Mouse (Mus musculus) Patski (cell line): ENCODE measurements at regions not wholly inside any gene's neighbourhood (a gene's known extent, or its start where the extent isn't known, plus 50 kb on each side); places are given as distances from the start of the nearest gene placed in this dataset.

Experiments
- ATAC-seq: fragments of 100-300 bp; one replicate; pipeline ENCODE4 v1.8.0; 2021
- CTCF ChIA-PET: fragments of 350-600 bp; sonication (Branson Sonifier 250); formaldehyde crosslinking; loops from one replicate; lab custom pipeline; 2022; ENCODE audit warnings: inconsistent platforms; lab: Charles Lee
- POLR2A ChIA-PET: fragments of 350-600 bp; sonication (Branson Sonifier 250); formaldehyde crosslinking; loops from one replicate; lab custom pipeline; 2022; ENCODE audit warnings: antibody characterized with exemption, inconsistent platforms; lab: Charles Lee
- DNase-seq: peaks from one replicate; pipeline ENCODE4 v3.0.0-alpha.2; 2011; ENCODE audit warnings: low read depth, low spot score
- H3K27me3 ChIP-seq: fragments of 371-371 bp; one replicate; pipeline ENCODE4 v1.5.1; 2021
- CTCF ChIP-seq: fragments of 100-300 bp; IDR thresholded peaks from one replicate; pipeline ENCODE4 v1.5.1; 2021
- in situ Hi-C: fragments of 300-500 bp; cut with MboI; formaldehyde crosslinking; loops from 3 replicates; pipeline ENCODE4 v1.11.1; 2018; ENCODE audit warnings: low pct_unique_long_range_greater_than_20kb, mixed read lengths

DNA sequence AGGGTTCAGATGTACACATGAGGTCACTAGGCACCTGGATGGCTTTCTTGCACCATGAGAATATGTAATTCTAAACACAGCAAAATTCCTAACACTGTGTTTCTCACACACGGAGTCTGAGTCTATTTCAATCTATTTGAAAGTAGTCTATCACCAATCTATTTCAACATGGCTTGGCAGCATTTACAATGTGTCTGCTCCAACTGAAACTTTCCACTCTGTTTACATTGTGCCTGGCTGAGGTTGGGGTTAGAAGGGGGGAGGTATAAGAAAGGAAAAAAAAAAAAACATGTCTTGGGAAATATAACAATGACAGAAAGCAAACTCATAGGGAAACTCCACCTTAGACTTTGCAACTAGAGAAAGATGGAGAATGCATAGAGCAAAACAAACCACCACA lies 602.9 kb upstream of the Arid1b start:
- no peaks in the 10 kb centered on the region for H3K27me3 ChIP-seq
- POLR2A ChIA-PET = no interaction called here
- in situ Hi-C loops = no loop called here
- no peak for DNase-seq
- no peak for ATAC-seq
- TF ChIP-seq CTCF = no peak
- CTCF ChIA-PET = no interaction called here

DNA sequence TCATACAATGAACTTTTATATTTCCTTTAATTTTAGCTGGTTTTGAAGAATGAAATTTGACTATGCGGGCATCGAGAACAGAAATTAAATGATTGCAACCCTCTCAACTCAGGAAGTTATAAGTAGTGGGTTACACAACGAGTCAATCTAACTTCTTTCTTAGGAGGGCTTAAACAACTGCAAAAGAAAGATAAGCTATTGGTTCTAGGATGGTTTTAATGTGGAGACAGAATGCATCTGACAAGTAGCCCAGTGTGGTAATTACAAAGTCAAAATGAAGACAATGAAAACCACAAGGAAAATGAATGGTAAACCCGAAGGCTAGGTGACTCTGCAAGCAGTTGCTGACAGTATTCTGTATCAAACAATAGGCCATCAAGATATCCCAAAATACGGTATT lies 598.0 kb upstream of the Arid1b start:
- no peak for TF ChIP-seq CTCF
- ChIA-PET POLR2A (no interaction called here), CTCF (no interaction called here)
- ATAC-seq (no peak), DNase-seq (no peak)
- no peaks in the 10 kb centered on the region for H3K27me3 ChIP-seq
- in situ Hi-C loops = no loop called here

DNA sequence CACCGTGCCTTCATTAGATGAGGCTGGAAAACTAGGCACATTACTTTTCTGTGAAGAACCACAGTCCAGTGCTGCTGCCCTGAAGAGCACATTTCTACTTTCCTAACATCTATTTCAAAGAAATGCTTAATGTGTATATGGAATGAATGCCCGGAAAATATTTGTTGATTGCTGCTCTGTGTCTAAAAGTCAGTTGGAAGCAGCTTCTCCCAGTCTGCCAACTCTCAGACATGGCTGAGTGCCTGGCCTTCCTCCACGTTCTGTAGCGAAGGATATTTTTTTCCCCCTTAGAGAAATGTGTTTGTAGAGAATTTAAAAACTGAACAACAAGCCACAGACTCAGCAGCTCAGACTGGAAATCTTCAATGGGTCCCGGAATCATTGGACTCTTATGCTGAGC lies 576.4 kb upstream of the Arid1b start:
- no peak for TF ChIP-seq CTCF
- ATAC-seq (no peak), DNase-seq (no peak)
- ChIA-PET POLR2A (no interaction called here), CTCF (no interaction called here)
- in situ Hi-C loops = no loop called here
- no peaks in the 10 kb centered on the region for H3K27me3 ChIP-seq

DNA sequence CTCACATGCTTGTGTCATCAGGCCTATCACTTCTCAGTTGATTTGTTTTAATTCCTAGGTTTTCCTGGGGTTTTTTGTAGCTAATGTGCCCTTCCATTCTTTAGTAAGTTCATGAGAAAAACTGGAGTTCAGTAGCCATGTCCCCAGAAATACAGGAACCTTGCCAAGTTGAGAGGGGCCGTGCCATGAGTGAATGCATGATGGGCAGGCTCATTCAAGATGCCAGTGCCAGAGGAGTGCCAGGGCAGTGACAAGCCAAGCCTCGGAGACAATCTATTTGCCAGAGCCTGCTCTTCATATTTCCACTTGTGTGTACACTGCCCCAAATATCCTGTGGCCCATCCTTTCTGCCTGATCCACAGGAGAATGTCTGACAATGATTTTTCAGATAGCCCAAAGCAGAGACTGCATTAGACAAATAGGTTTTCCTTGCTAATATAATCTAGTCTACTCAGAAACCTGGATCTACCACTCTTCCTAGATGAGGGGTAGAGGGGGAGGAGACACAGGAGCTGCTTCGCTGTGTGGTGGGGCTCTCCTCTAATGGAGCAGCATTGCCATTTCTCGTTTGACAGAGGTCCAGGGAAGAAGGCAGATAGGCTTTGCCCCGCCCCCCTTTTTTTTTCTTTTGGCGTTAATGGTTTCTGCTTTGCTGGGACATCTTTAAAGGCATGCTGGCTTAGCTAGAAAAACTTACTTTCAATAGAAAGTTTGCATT lies 569.5 kb upstream of the Arid1b start:
- ATAC-seq (no peak), DNase-seq (no peak)
- TF ChIP-seq CTCF = no peak
- in situ Hi-C loops = no loop called here
- no peaks in the 10 kb centered on the region for H3K27me3 ChIP-seq
- ChIA-PET POLR2A (no interaction called here), CTCF (no interaction called here)

DNA sequence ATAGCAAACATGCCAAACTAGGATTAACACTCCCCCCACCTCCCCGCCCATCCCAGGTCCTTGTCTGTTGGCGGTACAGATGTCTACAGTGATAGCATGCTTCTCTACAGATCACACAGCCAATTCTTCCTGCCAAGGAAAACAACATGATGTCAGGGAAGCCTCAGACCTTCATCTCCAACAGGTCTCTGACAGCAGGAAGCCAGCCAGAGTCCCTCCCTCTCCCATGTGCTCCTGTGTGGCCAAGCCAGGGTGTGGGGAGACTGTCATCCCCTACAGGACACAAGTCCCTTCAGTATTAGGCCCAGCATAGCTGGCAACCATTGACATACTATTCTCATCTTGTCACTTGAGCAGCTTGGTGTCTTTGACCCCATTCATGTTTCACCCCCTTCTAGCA lies 568.8 kb upstream of the Arid1b start:
- no peaks in the 10 kb centered on the region for H3K27me3 ChIP-seq
- ChIA-PET CTCF (no interaction called here), POLR2A (no interaction called here)
- no peak for ATAC-seq
- no peak for DNase-seq
- TF ChIP-seq CTCF = no peak
- in situ Hi-C loops = no loop called here

DNA sequence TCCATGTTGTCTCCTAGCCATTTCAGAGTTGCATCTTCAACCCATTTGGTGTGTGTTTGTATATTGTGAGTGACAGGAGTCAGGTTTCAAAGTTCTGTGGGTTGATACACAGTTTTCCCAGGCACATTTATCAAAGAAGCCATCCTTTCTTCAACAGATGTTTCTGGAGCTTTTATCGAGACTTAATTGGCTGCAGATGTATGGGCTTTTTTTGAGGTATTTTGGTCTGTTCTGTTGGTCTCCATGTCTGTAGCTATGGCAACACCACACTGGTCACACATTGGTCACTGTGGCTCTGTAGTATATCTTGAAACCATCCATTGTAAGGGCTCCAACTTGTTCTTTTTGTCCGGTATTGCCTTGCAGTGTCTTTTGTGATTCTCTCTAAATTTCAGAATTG lies 565.1 kb upstream of the Arid1b start:
- ATAC-seq (no peak), DNase-seq (no peak)
- ChIA-PET POLR2A (no interaction called here), CTCF (no interaction called here)
- no peak for TF ChIP-seq CTCF
- no peaks in the 10 kb centered on the region for H3K27me3 ChIP-seq
- in situ Hi-C loops = no loop called here

DNA sequence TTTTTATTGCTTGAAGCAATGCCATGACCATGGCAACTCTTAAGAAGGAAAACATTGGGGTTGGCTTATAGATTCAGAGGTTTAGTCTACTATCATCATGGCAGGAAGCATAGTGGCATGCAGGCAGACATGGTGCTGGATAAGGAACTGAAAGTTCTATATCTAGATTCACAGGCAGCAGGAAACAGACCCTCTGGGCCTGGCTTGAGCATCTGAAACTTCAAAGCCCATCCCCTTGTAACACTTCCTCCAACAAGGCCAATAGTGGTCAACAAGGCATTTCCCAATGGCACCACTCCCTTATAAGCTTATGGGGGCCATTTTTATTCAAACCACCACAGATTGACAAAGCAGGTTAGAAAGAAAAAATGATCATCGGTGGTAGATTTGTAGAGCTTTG lies 548.5 kb upstream of the Arid1b start:
- POLR2A ChIA-PET = no interaction called here
- in situ Hi-C loops = no loop called here
- ATAC-seq (no peak), DNase-seq (no peak)
- peaks cover 4% of the 10 kb centered on the region for H3K27me3 ChIP-seq
- CTCF ChIA-PET = no interaction called here
- no peak for TF ChIP-seq CTCF

DNA sequence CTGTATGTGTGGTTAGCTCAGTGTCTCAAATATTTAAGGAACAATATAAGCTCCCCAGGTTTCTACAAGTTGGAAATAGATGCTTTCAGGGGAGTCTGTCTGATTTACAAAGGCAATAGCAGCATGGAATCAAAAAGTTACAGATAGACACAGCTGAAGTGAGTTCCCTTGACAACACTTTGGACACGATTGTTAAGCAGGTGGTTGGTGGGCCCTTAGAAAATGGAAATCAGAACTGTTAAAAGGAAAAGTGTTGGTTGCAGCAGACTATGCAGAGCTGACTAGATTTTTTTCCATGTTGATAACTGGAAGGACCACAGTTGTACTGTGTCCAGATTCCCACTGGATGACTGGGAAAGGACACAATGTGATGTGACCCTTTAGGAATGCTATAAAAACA lies 536.6 kb upstream of the Arid1b start:
- no peak for TF ChIP-seq CTCF
- ChIA-PET CTCF (no interaction called here), POLR2A (no interaction called here)
- DNase-seq (no peak), ATAC-seq (no peak)
- H3K27me3 ChIP-seq = no peaks in the 10 kb centered on the region
- in situ Hi-C loops = no loop called here

DNA sequence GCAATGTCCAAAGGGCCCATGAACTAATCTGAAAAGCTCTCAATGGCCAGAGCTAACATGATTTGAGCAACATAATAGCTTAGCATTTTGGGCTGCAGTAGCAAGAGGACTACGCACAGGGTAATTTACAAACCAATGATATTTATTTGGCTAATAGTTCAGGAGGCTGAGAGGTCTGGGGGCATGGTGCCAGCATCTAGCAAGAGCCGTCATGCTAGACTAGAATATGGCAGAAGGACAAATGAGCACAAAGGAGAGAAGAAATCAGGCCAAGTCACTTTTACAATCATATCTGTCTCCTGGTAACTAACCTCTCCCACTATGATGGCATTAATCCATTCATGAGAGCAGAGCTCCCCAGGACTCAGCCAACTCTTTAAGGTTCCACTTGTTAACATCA lies 532.6 kb upstream of the Arid1b start:
- DNase-seq (no peak), ATAC-seq (no peak)
- CTCF ChIA-PET = interaction anchor here (1.4 to 1.6 kb wide), 2 partner anchors 17 to 58 kb away, joined by 3 to 5 read pairs; no protein-coding TSS in a partner anchor
- POLR2A ChIA-PET = interaction anchor here (0.7 kb wide), 1 partner anchor 52 kb away, joined by 5 read pairs; no protein-coding TSS in a partner anchor
- TF ChIP-seq CTCF = no peak
- in situ Hi-C loops = no loop called here
- no peaks in the 10 kb centered on the region for H3K27me3 ChIP-seq

DNA sequence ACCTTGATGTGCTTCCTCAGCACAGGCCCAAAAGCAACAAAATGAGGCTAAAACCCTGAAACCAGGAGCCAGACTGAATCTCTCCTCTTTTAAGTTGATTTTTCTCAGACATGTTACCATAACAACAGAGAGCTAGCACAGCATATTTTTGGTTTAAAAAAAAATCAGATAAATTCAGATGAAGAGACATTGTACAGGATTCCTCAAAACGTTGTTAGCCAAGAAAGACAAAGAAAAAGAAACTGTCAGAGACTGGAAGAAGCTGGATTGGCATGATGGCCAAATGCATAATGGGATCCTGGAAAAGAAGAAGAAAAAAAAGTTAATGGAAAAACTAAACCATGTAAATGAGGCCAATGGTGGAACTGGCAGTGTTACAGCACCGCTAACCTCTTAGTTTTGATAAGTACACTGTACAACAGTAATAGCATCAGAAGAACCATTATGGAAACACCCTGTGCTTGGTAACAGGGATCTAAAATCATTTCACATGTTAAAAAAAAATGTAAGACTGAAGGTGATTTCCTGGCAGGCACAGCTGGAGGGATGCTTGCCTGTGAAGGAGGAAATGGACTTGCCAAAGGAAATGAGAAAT lies 529.7 kb upstream of the Arid1b start:
- POLR2A ChIA-PET = no interaction called here
- in situ Hi-C loops = no loop called here
- CTCF ChIA-PET = no interaction called here
- peaks cover 2% of the 10 kb centered on the region for H3K27me3 ChIP-seq
- TF ChIP-seq CTCF = no peak
- DNase-seq (no peak), ATAC-seq (no peak)

DNA sequence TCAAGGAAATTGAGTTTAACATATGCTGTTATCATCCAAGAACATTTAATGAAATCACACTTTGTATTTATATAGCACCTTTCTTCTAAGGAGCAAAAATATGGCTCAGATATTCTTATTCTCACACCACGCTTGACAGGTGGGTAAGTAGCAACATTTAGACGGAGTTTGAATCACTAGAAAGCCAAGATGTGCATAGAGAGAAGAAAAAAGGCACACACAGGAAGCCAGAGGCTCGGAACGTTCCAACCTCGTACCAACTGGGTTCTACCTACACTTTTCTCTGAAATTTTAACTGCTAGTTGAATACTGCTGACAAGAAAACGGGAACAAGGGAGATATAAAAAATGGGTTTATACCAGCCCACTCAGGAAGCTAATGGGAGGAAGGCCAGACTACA lies 528.4 kb upstream of the Arid1b start:
- no peak for DNase-seq
- ATAC-seq = no peak
- peaks cover 5% of the 10 kb centered on the region for H3K27me3 ChIP-seq
- ChIA-PET CTCF (no interaction called here), POLR2A (no interaction called here)
- TF ChIP-seq CTCF = no peak
- in situ Hi-C loops = no loop called here
